Mouse (Mus musculus): ENCODE results near the gene Prkcd. TPM values are rescaled to one million over a fixed set of nuclear protein-coding genes. Genes with fewer than 3 reads are reported as not detected.

Prkcd gene
- total RNA-seq, 2 experiments from 2014 or later, result 6.6 to 11.7 TPM

DNA sequence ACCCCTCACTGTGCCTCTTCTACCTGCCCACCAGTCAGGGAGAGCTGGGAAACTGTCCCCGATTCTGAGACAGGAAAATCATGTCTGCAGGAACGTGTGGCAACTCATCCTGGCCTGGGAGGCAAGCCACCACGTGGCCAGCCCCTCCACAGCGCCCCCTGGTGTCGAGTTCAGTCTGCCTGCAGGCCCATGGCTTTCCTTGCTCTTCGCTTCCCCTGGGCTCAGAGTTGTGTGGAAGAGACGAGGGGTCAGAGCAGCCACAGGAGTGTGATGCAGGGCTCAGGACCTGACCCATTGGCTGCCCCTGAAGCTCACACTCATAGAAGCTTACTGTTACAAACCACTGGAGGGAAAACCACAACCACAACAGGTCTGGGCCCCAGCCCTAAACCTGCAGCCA, 13.5 kb downstream of the Prkcd start:
- peak; percentile 77 to 84 for DNase-seq
- intact Hi-C loops (cut with DNase I), result loop anchor here (2.0 kb wide), 1 partner anchor 22 kb away; no protein-coding TSS in a partner anchor

DNA sequence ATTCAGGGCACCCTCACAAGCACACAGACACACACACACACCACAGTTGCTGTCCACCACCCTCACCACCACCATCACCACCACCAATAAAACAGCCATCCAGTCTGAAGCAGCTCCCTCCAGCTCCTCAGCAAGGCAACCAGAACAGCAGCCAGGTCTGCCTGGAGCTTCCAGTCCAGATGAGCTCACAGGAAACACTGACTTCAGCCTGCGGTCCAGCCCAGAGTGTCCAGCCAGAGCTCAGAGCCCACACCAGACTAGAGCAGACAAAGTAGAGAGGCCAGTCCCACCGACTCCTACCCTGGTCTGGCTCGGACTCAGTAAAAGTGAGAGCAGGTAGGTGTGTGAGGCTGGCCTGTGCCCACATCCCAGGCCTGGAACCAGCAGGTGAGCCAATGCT, 15.1 kb downstream of the Prkcd start:
- intact Hi-C loops (cut with DNase I), result no loop called here
- no peak for DNase-seq

DNA sequence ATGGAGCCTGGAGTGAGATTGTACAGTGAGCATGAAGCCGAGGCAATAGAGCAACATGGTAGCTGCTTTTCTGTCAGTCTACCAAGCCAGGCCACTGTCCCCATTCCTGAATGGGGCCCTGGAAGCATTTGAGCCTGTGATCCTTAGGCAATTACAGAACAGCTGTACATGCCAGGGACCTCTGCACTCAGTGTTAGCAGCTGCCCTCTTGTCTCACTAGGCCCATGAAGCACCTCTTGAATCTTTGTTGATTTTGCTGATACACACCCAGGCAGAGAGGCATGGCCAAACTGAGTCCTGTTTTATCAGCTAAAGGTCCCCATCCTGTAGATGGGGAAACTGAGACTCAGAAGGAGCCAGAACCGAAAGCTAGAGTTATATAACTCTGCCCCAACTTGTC, 15.7 kb downstream of the Prkcd start:
- intact Hi-C loops (cut with DNase I), result no loop called here
- no peak for DNase-seq

DNA sequence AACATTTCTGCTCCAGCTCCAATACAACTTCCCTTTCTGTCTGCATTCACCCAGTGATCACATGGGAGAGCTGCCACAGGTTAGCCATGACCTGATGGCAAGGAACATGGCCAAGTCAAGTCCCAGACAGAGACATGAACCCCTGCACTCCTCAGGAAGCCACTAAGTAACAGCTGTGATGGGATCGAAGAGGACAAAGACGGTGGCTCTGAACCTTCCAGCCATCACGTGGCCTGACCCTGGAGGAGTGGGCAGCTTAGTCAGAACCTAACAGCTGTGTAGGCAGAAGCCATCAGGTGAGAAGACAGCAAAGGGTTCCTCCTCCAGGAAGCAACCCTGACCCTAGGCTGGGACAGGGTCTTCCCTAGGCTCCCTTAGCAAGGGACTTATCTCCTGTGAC, 16.5 kb downstream of the Prkcd start:
- DNase-seq, result no peak
- intact Hi-C loops (cut with DNase I), result no loop called here

DNA sequence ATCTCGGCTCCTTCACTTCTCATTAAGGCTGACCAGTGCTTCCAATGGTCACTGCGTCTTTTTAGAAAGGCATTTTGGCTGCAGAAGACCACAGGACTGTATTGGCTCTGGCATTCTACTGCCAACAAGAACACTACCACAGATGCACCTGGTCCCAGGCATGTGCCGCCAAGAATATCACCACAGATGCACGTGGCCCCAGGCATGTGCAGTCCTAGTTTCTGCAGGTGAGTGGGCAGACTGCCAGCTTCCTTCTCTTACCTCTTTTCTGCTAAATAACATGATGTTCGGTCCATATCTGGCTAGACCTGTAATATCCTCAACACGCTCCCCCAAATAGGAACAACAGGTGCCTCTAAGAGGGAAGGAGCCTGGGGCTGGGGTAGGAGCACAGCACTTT, 17.8 kb downstream of the Prkcd start:
- intact Hi-C loops (cut with DNase I), result no loop called here
- no peak for DNase-seq

DNA sequence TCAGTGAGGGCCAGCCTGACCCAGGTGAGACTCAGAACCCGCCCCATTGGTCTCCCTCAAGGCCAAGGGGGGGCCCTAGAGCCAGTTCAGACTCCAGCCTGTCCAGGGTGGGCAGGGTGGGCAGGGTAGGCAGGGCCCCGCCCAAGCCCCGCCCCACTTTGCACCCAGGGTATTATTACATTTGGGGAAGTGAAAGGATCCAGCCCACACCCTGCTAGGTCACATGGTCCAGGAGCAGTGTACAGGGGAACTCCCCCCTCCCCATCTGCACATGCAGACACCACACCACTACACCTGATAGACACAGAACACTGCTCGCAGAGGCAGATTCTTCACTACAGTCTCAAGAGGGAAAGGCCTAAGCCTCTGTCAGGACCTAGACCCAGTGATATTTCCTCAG, 18.3 kb downstream of the Prkcd start:
- DNase-seq, result no peak
- intact Hi-C loops (cut with DNase I), result no loop called here

DNA sequence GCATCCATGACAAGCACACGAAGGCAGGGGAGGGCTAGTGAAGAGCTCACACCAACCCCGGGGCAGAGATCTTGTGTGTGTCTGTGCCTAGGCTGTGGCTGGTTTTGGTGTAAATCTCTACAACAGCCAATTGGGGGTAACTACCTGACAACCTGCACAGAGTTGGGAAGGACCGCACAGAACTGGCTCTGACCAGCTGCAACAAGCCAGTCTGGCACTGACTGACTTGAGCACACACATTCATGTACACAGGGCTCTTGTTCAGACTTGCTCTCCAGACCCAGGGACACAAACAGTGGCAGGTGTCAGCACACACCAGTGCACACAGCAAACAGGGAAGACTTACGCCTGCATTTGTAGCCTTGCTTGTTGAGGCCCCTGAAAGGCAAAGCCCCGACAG, 19.2 kb downstream of the Prkcd start:
- no peak for DNase-seq
- intact Hi-C loops (cut with DNase I), result no loop called here

DNA sequence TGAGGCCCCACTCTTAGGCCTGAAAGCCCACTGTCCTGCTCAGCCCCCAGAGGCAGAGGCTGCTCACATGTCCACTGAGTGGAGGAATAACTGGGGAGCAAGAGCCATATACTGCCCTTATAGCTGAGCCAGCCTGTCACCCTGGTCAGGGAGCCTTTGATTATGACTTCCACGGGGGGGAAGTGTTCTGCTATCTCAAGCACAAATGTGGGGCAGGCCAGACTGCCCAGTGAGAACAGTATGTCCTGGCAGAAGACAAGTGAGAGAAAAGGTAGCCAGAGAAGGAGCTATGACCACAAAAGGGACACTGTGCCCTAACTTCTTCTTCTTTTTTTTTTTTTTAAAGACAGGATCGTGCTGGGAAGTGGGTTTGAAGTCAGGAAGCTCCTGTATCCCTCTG, 28.9 kb downstream of the Prkcd start:
- DNase-seq, result no peak
- intact Hi-C loops (cut with DNase I), result no loop called here

DNA sequence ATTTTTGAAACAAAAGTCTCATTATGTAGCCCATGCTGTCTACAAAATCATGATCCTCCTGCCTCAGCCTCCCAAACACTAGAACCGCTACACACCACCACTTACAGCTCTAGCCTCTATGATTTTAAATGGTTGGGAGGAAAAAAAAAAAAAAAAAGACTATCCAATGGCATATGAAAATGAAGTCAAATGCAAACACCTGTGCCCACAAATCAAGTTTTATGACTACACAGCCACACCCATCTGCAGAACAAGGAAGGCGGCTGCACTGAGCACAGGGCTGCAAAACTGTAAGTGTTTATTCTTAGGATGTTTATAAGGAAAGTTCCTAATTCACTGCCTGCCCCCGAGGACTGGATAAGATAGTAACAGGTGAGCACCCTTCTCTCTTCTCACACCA, 29.6 kb downstream of the Prkcd start:
- DNase-seq, result no peak
- intact Hi-C loops (cut with DNase I), result no loop called here

DNA sequence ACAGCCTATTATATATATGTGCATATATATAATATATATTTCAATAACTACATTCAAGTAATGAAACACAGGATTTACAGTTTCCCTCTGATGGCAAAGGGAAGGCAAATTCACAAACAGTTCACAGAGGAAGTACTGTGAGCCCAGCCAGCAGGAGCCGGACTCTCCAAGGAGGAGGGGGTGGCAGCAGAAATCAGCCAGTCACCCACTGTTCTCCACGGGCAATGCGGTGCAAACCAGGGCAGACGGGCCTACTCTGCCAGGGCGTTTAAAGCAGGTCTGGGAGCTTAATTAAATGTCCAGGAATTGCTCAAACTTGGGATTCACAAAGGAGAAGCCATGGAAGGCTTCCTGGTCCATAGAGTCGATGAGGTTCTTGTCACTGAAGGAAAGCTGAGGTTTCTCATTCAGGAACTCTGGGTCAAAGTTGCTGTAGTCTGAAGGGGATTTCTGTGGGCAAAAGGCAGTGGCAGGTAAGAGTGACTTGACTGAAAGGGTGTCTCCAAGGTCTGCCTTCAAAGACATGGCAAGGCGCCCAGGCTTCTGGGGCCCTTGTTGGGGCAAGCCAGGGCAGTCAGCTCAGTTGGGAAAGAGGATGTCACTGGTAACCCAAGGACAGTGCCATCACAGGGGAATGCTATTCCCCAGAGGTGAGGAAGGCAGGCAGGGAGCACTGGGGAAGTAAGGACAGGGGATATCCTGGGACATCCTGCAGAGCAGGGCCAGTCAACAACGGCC, 30.3 kb downstream of the Prkcd start:
- DNase-seq, result no peak
- intact Hi-C loops (cut with DNase I), result no loop called here

DNA sequence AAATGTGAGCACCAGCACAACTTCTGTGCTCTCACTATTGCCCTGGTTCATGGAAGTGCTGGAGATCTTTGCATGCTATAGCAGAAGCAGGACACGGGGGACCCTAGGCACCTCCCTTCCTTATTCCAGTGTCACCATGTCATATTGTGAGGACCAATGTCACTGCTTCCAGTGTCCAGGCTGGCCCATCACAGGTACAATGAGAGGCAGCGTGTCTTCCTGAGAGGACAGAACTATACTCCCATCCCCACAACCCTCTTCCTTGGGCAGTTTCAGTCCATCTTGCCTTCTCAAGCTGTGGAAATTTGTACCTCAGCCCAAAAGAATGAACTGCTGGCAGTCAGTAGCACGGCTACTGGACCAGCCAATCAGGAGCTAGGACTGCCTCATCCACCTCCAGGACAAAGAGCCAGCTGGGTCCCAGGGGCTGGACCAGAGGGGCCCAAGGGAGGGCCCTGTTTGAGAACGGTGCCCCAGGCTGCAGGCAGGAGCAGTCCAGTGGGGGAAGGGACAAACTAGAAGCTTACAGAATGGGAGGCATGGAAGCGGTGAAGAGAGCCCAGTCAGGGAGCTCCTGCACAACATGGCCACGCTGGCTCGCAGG, 31.8 kb downstream of the Prkcd start:
- intact Hi-C loops (cut with DNase I), result loop anchor here (5.0 kb wide), 1 partner anchor 288 kb away; no protein-coding TSS in a partner anchor
- peak; percentile 52 to 59 for DNase-seq

DNA sequence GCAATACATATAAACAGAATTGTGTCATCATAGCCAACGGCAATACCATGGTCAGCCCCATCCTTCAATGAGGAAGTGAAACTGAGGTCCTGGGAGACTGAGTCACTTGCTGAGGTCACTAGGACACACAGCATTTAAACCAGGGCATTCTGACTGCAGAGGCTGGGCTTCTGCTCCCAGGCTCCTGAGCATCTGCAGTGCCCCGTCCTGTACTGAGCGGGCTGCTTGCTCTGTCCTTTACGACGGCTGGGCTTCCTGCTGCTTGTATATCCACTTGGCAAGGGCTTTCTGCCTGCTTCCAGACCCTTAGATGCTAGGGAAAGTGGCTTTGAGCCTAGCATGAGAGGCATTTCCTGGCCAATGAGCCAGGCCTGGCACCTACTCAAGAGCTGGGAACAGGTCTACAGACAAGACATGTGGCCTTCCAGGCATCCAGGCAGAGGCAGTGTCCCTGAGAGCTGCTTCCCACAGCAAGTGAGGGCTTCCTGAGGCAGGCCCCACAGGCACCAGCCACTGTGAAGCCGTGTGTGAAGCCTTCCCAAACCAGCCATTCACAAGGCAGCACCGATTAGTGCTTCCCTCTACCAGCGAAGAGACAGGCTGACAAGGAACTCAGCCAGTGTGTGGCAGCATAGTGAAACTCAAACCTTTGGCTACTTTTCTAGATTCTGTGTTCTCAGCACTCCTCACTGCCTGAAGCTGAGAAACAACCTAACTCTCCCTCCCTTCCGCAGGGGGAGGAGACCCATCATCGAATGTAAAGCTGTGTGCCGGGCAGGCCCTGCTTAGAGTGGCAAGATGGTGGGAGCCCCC, 32.5 kb downstream of the Prkcd start:
- peak; percentile 70 to 76 for DNase-seq
- intact Hi-C loops (cut with DNase I), result loop anchor here (5.0 kb wide), 1 partner anchor 289 kb away; no protein-coding TSS in a partner anchor

DNA sequence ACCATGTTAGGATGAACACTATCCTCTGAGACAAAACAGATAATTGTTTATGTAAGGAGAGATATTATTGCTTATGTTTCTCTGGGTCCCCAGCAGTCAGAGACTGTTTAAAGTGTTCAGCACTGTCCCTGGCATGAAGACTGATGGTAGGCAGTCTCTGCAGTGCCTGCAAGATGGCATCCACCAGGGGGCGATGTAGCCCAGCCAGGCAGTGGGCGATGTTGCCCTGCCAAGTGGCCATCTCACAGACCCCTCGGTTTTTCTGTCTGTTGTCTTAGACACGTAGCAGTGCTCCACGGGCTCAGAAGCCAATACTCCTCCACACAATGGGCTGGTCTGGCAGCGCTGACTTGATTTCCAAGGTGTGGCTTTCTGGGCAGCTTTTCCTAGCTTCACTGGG, 34.6 kb downstream of the Prkcd start:
- intact Hi-C loops (cut with DNase I), result loop anchor here (1.0 to 5.0 kb wide), 3 partner anchors 21 to 291 kb away; no protein-coding TSS in a partner anchor
- peak; percentile 74 to 78 for DNase-seq

DNA sequence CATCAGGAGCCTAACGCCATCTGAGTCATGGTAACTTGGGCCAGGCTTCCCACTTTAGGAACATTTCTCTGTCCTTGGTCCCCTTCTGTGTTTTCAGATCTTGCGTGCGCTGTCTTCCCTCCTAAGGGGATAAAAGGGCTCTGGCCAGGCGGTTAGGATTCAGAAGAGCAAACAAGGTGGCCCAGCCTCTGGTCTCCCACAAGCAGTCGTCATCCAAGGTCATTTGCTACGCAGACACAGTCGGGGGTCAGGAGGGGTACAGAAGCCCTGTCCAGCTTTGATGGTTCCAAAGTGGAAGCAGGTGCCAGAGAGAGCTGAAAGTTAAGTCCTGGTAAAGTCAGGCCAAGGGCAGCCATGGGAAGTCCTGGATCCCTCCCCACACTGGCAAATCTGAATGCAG, 35.1 kb downstream of the Prkcd start:
- intact Hi-C loops (cut with DNase I), result loop anchor here (1.0 to 5.0 kb wide), 3 partner anchors 22 to 291 kb away; no protein-coding TSS in a partner anchor
- DNase-seq, result no peak

DNA sequence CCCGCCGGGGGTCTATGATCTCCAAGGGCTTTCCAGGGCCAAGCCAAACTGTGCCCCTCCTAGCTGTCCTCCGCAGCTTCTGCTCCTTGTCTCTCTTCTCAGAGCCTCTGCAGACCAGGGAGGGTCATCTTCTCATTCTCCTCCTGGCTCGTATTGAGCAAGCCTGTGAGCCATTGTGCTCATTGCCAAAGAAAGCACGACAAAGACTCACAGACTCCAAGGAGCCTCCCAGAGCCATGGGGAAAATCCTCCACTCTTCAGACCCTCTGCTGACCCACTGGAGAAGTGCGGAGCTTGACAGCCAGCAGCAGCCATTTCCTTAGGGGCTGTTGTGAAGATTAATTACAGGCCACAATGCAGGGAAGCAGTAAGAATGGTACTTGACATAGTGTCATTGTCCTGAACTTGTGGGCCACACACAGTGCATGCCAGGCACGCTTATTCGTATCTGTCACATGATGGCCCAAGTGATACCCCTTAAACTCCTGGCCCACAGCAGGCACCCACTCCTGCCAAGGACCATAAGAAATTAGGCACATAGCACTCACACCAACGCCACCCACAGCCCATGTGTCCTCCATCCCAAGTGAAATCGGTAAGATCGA, 35.9 kb downstream of the Prkcd start:
- no peak for DNase-seq
- intact Hi-C loops (cut with DNase I), result loop anchor here (2.0 to 5.0 kb wide), 2 partner anchors 23 to 292 kb away; no protein-coding TSS in a partner anchor

DNA sequence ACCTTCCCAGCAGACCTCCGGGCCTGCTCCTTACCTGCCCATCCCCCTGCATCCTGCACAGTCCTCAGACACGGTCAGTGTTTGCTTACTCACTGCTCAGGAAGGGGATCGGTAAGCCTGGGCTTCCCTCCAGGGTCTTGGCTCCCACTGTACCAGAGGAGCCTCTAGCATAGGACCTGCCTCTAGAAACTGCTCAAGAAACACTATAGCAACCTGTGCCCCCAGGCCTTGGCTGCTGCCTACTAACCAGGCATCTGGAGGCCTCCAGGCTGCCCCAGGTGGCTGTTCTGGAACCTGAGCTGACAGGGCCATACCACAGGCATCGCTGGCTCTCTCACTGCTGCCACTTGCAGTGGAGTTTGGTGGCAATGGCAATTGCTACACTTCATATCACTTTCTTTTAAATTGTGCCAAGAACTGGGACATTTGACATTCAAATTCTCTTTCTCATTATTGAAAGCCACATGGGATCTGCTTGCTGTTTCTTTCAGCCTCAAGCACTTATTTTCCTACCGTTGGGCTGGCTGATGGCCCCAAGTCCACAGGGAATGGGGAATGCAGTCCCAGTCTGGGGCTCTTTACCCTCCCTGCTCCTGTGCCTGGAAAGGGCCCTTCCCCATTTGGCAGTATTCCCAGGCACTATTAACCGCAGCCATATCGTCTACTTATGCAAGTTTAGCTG, 39.1 kb downstream of the Prkcd start:
- DNase-seq, result no peak
- intact Hi-C loops (cut with DNase I), result no loop called here

DNA sequence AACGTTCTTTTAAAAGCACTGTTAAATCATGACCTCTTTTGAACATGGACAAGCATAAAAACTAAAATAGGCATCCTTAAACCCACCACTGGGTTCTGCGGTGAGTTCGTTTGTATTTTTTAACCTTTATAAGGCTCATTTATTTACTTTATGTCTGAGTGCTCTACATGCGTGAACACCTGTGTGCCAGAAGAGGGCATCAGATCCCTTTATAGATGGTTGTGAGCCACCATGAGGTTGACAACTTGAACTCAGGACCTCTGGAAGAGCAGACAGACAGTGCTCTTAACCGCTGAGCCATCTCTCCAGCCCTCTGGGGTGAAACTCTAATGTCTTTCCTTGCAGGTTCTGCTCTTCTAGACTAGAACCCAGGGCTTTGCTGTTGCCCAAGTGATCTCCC, 40.7 kb downstream of the Prkcd start:
- intact Hi-C loops (cut with DNase I), result no loop called here

DNA sequence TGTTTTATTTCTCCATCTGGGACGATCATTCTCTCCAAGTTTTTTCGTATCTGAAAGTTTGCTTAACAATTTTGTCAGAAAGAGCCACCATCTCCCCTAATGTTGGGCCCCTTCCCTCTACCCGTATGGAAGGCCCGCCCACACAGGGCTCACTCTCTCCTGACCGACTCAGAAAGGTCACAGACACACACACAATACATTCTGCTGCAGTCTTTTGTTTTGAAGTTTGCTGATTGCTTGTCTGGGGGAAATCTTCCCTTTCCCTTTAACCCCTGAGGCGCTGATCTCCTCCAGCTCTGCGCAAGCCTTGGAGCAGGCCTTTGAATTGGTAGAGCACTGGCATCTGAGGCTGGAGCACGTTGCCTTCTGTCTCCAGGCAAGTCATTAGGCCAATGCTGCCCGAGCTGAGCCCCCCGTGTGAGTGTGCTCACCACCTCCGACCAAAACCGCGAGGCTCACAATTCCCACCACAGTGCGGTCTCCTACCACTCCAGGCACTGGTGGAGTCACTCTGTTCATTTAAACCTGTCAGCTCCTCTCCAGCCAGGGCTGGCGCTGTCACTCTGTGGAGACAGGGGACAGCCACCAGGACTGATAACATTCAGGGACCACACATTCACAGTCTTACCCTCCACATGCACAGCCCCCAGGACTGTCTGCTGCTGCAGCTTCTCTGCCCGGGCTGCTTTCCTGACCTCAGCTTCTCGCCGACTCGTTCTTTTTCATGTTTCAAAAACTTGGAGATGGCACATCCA, 41.3 kb downstream of the Prkcd start:
- intact Hi-C loops (cut with DNase I), result no loop called here
- DNase-seq, result no peak

More for the DNA sequence above, 40.7 kb downstream of the Prkcd start:
- no peak for DNase-seq

DNA sequence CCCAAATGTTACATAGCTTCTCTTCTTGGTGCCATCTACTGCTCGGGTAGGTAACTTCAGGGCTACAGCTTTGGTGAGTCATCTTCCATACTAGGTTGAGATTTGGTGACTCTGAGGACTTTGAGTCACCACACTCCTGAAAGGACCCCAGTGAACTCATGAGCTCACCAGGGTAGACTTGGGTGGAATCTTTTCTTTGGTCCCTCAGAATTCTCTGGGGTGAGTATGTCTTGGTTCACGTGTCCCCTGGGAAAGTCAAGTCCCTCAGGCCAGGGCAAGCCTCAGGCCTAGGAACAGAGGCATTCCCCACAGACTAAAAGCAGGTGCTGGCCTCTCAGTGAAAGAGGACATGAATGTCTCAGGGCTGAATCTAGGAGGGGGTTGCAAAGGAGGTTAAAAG, 41.9 kb downstream of the Prkcd start:
- no peak for DNase-seq
- intact Hi-C loops (cut with DNase I), result no loop called here
